Mouse (Mus musculus) forebrain, embryonic 11.5 days (tissue): ENCODE measurements at regions not wholly inside any gene's neighbourhood (a gene's known extent, or its start where the extent isn't known, plus 50 kb on each side); places are given as distances from the start of the nearest gene placed in this dataset.

Source experiments
- ATAC-seq: fragments of 200-750 bp; cut with Nextera tagmentation; replicated peaks from 2 replicates; pipeline ENCODE4 v1.8.0; 2017; ENCODE audit warnings: moderate TSS enrichment; ENCODE audit not compliant: low FRiP score
- DNase-seq: peaks from one replicate; pipeline ENCODE4 v3.0.0-alpha.2; 2017; ENCODE audit warnings: low spot score
- H3K27ac ChIP-seq: fragments of 300-500 bp; sonication (generic); 2 replicates; pipeline ENCODE4 v1.5.1; 2014; ENCODE audit warnings: low read depth, low read length
- H3K27me3 ChIP-seq: fragments of 300-500 bp; sonication (generic); 2 replicates; pipeline ENCODE4 v1.6.1; 2014; ENCODE audit warnings: mild to moderate bottlenecking, low read length, mixed read lengths; ENCODE audit not compliant: control insufficient read depth, insufficient read depth
- H3K36me3 ChIP-seq: fragments of 300-500 bp; sonication (generic); 2 replicates; pipeline ENCODE4 v1.6.1; 2014; ENCODE audit warnings: mild to moderate bottlenecking, low read length, moderate library complexity, mixed read lengths; ENCODE audit not compliant: control insufficient read depth, insufficient read depth
- H3K4me1 ChIP-seq: fragments of 300-500 bp; sonication (generic); replicated peaks from 2 replicates; pipeline ENCODE4 v1.6.1; 2014; ENCODE audit warnings: low read length, mixed read lengths; ENCODE audit not compliant: control insufficient read depth, insufficient read depth
- H3K4me2 ChIP-seq: fragments of 300-500 bp; sonication (generic); 2 replicates; pipeline ENCODE4 v1.6.1; 2014; ENCODE audit warnings: low read depth, mild to moderate bottlenecking, low read length, moderate library complexity, mixed read lengths; ENCODE audit not compliant: severe bottlenecking
- H3K4me3 ChIP-seq: fragments of 300-500 bp; sonication (generic); 2 replicates; pipeline ENCODE4 v1.5.1; 2014; ENCODE audit warnings: low read depth, low read length
- H3K9ac ChIP-seq: fragments of 300-500 bp; sonication (generic); 2 replicates; pipeline ENCODE4 v1.6.1; 2014; ENCODE audit warnings: low read length
- H3K9me3 ChIP-seq: fragments of 300-500 bp; sonication (generic); 2 replicates; pipeline ENCODE4 v1.6.1; 2016; ENCODE audit warnings: low read length, mixed read lengths; ENCODE audit not compliant: control insufficient read depth
- WGBS: fragments of 180-500 bp; shearing (Covaris S2); extraction: QIAGEN DNeasy Blood & Tissue Kit; methylation state at CpG from one replicate; pipeline ENCODE4 v1.1.7; 2014; 5-methylcytosine and 5-hydroxymethylcytosine counted together

- no peak overlapping the region for H3K9ac ChIP-seq
- no peak overlapping the region for H3K4me2 ChIP-seq
- ATAC-seq (no peak), DNase-seq (no peak)
- H3K9me3 ChIP-seq: no peaks in the 10 kb centered on the region
- WGBS: 79% methylated on average over 4 of the region's 4 CpGs
- no peak overlapping the region for H3K4me3 ChIP-seq
- no peaks in the 10 kb centered on the region for H3K27me3 ChIP-seq
- no peaks in the 10 kb centered on the region for H3K36me3 ChIP-seq
- H3K27ac ChIP-seq: no peak overlapping the region
- H3K4me1 ChIP-seq: no peaks in the 10 kb centered on the region
Observed at GRCm38 (mm10) chr8:127704406-127704805, 640.7 kb downstream of the Pard3 start.

- Histone ChIP-seq H3K36me3 (no peaks in the 10 kb centered on the region), H3K27ac (no peak overlapping the region), H3K27me3 (no peaks in the 10 kb centered on the region), H3K4me2 (no peak overlapping the region), H3K9me3 (no peaks in the 10 kb centered on the region), H3K4me3 (no peak overlapping the region), H3K4me1 (no peaks in the 10 kb centered on the region), H3K9ac (no peak overlapping the region)
- 59% methylated on average over 16 of the region's 16 CpGs for WGBS
- no peak for ATAC-seq
- peak; percentile 53 for DNase-seq
Observed at GRCm38 (mm10) chr8:127706051-127706835, 642.5 kb downstream of the Pard3 start.

- no peaks in the 10 kb centered on the region for H3K9me3 ChIP-seq
- no peaks in the 10 kb centered on the region for H3K36me3 ChIP-seq
- no peaks in the 10 kb centered on the region for H3K4me1 ChIP-seq
- no peak overlapping the region for H3K4me2 ChIP-seq
- no peak overlapping the region for H3K27ac ChIP-seq
- ATAC-seq: no peak
- WGBS: 91% methylated on average over 5 of the region's 5 CpGs
- H3K9ac ChIP-seq: no peak overlapping the region
- no peaks in the 10 kb centered on the region for H3K27me3 ChIP-seq
- H3K4me3 ChIP-seq: no peak overlapping the region
- DNase-seq: no peak
Observed at GRCm38 (mm10) chr8:127709439-127709838, 645.7 kb downstream of the Pard3 start.

- H3K36me3 ChIP-seq: no peaks in the 10 kb centered on the region
- 94% methylated on average over 1 of the region's 1 CpGs for WGBS
Observed at GRCm38 (mm10) chr8:127715097-127715496, 643.3 kb upstream of the Nrp1 start.

GRCm38 (mm10) chr8:127717969-127718368 lies 640.4 kb upstream of the Nrp1 start:
- no peak overlapping the region for H3K27ac ChIP-seq
- no peak overlapping the region for H3K4me2 ChIP-seq
- H3K9me3 ChIP-seq: no peaks in the 10 kb centered on the region
- no peak overlapping the region for H3K4me3 ChIP-seq
- no peak overlapping the region for H3K9ac ChIP-seq
- no peak for DNase-seq
- no peaks in the 10 kb centered on the region; the same call in 1 of the 2 replicates for H3K27me3 ChIP-seq
- H3K4me1 ChIP-seq: peaks cover 6% of the 10 kb centered on the region
- no peak for ATAC-seq
- H3K36me3 ChIP-seq: no peaks in the 10 kb centered on the region

More at GRCm38 (mm10) chr8:127715097-127715496, 643.3 kb upstream of the Nrp1 start:
- peaks cover 4% of the 10 kb centered on the region for H3K4me1 ChIP-seq
- H3K4me3 ChIP-seq: no peak overlapping the region
- no peaks in the 10 kb centered on the region; the same call in 1 of the 2 replicates for H3K27me3 ChIP-seq
- no peak overlapping the region for H3K4me2 ChIP-seq
- ATAC-seq (no peak), DNase-seq (no peak)
- H3K9ac ChIP-seq: no peak overlapping the region
- no peak overlapping the region for H3K27ac ChIP-seq
- no peaks in the 10 kb centered on the region for H3K9me3 ChIP-seq

- no peak for DNase-seq
- no peak overlapping the region for H3K4me2 ChIP-seq
- H3K27me3 ChIP-seq: no peaks in the 10 kb centered on the region; the same call in 1 of the 2 replicates
- WGBS: 48% methylated on average over 6 of the region's 6 CpGs
- ATAC-seq: no peak
- H3K4me1 ChIP-seq: peaks cover 6% of the 10 kb centered on the region
- no peak overlapping the region for H3K27ac ChIP-seq
- H3K9ac ChIP-seq: no peak overlapping the region
- H3K4me3 ChIP-seq: no peak overlapping the region
- no peaks in the 10 kb centered on the region for H3K9me3 ChIP-seq
- H3K36me3 ChIP-seq: no peaks in the 10 kb centered on the region
Observed at GRCm38 (mm10) chr8:127719881-127720280, 638.5 kb upstream of the Nrp1 start.

GRCm38 (mm10) chr8:127720593-127721290 lies 637.7 kb upstream of the Nrp1 start:
- H3K4me3 ChIP-seq: no peak overlapping the region
- H3K27ac ChIP-seq: no peak overlapping the region
- ATAC-seq: no peak
- H3K27me3 ChIP-seq: no peaks in the 10 kb centered on the region; the same call in 1 of the 2 replicates
- 34% methylated on average over 6 of the region's 6 CpGs for WGBS
- peak overlapping the region; percentile 8; the same call in 1 of the 2 replicates for H3K4me2 ChIP-seq
- no peaks in the 10 kb centered on the region for H3K9me3 ChIP-seq
- H3K9ac ChIP-seq: no peak overlapping the region
- no peak for DNase-seq
- H3K4me1 ChIP-seq: peaks cover 6% of the 10 kb centered on the region
- no peaks in the 10 kb centered on the region for H3K36me3 ChIP-seq

- DNase-seq (no peak), ATAC-seq (no peak)
- WGBS: 33% methylated on average over 1 of the region's 1 CpGs
- no peak overlapping the region for H3K4me3 ChIP-seq
- no peaks in the 10 kb centered on the region for H3K36me3 ChIP-seq
- no peak overlapping the region for H3K4me2 ChIP-seq
- no peak overlapping the region for H3K27ac ChIP-seq
- peaks cover 6% of the 10 kb centered on the region for H3K4me1 ChIP-seq
- no peaks in the 10 kb centered on the region; the same call in 1 of the 2 replicates for H3K27me3 ChIP-seq
- no peaks in the 10 kb centered on the region for H3K9me3 ChIP-seq
- H3K9ac ChIP-seq: no peak overlapping the region
Observed at GRCm38 (mm10) chr8:127721624-127722023, 636.8 kb upstream of the Nrp1 start.
